Mouse (Mus musculus): ENCODE data around the gene Ceacam1.

GRCm38 (mm10) chr7:25485061-25485460 is 7.7 kb upstream of the Ceacam1 start:
- TF ChIP-seq GATA1 (IDR thresholded peaks at IDR 0.05; ENCODE audit: borderline replicate concordance, low read length) (no peak), FLI1 (IDR thresholded peaks at IDR 0.05; ENCODE audit: low read length) (no peak)

Measured in megakaryocyte, embryonic 14.5 days (primary cell).